ENCODE assay signal across 8 mouse cellular contexts in genomic region chr10:121351692-121352290, GRCm38 (mm10). TPM values are rescaled to one million over a fixed set of nuclear protein-coding genes. Genes with fewer than 3 reads are reported as not detected.
DNase-seq lines count a peak whose midpoint lies in the region; ATAC-seq and TF ChIP-seq lines count a peak whose summit lies in the region.

No protein-coding gene starts in this region.

- ATAC-seq in forebrain, embryonic 13.5 days = no peak
- ATAC-seq in intestine, postnatal 0 days = no peak
- ATAC-seq in inflammation-experienced regulatory T-cells, adult 6 months = no peak

- H3K9ac ChIP-seq in forebrain, embryonic 13.5 days = no peak overlapping the region
- peak overlapping the region; percentile 76 for H3K9ac ChIP-seq in intestine, postnatal 0 days (ENCODE audit: low read depth, low read length)

- no peak for TF ChIP-seq POLR2A in lung, adult 2 months (IDR thresholded peaks at IDR 0.05; ENCODE audit: borderline replicate concordance, extremely low read depth, low read depth, low read length)
- TF ChIP-seq POLR2A in myocyte (IDR thresholded peaks at IDR 0.05; ENCODE audit: insufficient read length, low read depth) = no peak

- peaks cover 5% of the 10 kb centered on the region; the same call in 1 of the 2 replicates for H3K4me1 ChIP-seq in lung, adult 2 months (ENCODE audit: control insufficient read depth, insufficient read depth, low read length)
- H3K4me1 ChIP-seq in forebrain, embryonic 13.5 days = peaks cover 13% of the 10 kb centered on the region
- 0 out of 2 replicates have a peak, but pooled peaks cover 3% of the 10 kb centered on the region for H3K4me1 ChIP-seq in intestine, postnatal 0 days (replicated peaks; ENCODE audit: control insufficient read depth, insufficient read depth, low read length)

- TF ChIP-seq CTCF in lung, adult 2 months (IDR thresholded peaks at IDR 0.05; ENCODE audit: insufficient read depth, low read length) = no peak
- TF ChIP-seq CTCF in intestine, postnatal 0 days (IDR thresholded peaks at IDR 0.05; ENCODE audit: low read depth) = no peak

- no peak for DNase-seq in lung, adult 2 months
- DNase-seq in lung, adult 18-20 months = no peak
- no peak for DNase-seq in left cerebral cortex, adult 18-20 months (ENCODE audit: low spot score in 2 of 2)
- DNase-seq in testis, postnatal 14 days (ENCODE audit: low spot score) = no peak

- no peaks in the 10 kb centered on the region for H3K79me2 ChIP-seq in myocyte (ENCODE audit: control insufficient read depth, insufficient read depth)

- no peak overlapping the region for H3K27ac ChIP-seq in forebrain, embryonic 13.5 days
- peak overlapping the region; percentile 83; the same call in 1 of the 2 replicates for H3K27ac ChIP-seq in intestine, postnatal 0 days (ENCODE audit: low read depth, low read length)

- peak overlapping the region; percentile 65 for H3K4me3 ChIP-seq in lung, adult 2 months (replicated peaks; ENCODE audit: extremely low read depth, low read depth, low read length)
- peak overlapping the region; percentile 50 for H3K4me3 ChIP-seq in forebrain, embryonic 13.5 days
- peak overlapping the region; percentile 67 for H3K4me3 ChIP-seq in intestine, postnatal 0 days (ENCODE audit: low read depth, low read length)
- H3K4me3 ChIP-seq in myocyte = no peak overlapping the region

- no peaks in the 10 kb centered on the region for H3K36me3 ChIP-seq in forebrain, embryonic 13.5 days (ENCODE audit: poor library complexity, severe bottlenecking)
- no peaks in the 10 kb centered on the region for H3K36me3 ChIP-seq in intestine, postnatal 0 days (ENCODE audit: control insufficient read depth, insufficient read depth)
- H3K36me3 ChIP-seq in myocyte (ENCODE audit: control insufficient read depth, insufficient read depth) = no peaks in the 10 kb centered on the region

- no peaks in the 10 kb centered on the region for H3K9me3 ChIP-seq in forebrain, embryonic 13.5 days (replicated peaks)
- no peaks in the 10 kb centered on the region for H3K9me3 ChIP-seq in intestine, postnatal 0 days (ENCODE audit: control insufficient read depth)

- 28% methylated on average over 15 of the region's 15 CpGs for WGBS in lung, adult 2 months
- WGBS in forebrain, embryonic 13.5 days = 38% methylated on average over 15 of the region's 15 CpGs
- WGBS in intestine, postnatal 0 days = 26% methylated on average over 15 of the region's 15 CpGs

- H3K4me2 ChIP-seq in forebrain, embryonic 13.5 days = peak overlapping the region; percentile 93
- H3K4me2 ChIP-seq in intestine, postnatal 0 days (replicated peaks; ENCODE audit: low read depth) = peak overlapping the region; percentile 87
- H3K4me2 ChIP-seq in myocyte (ENCODE audit: low read depth) = peak overlapping the region; percentile 12

- H3ac ChIP-seq in myocyte (ENCODE audit: control insufficient read depth, insufficient read length) = no peak overlapping the region

- H3K27me3 ChIP-seq in forebrain, embryonic 13.5 days = peaks cover 38% of the 10 kb centered on the region
- H3K27me3 ChIP-seq in intestine, postnatal 0 days (replicated peaks; ENCODE audit: control insufficient read depth, insufficient read depth, low read length) = no peaks in the 10 kb centered on the region
- H3K27me3 ChIP-seq in myocyte (ENCODE audit: control insufficient read depth, insufficient read depth, insufficient read length) = peaks cover 16% of the 10 kb centered on the region

TF ChIP-seq in myocyte, 11 proteins besides CTCF, POLR2A, EP300 and RAD21:
- no peak for TF ChIP-seq REST (IDR thresholded peaks at IDR 0.05; ENCODE audit: insufficient read depth, insufficient read length)

RNA-seq across cellular contexts. Expression of gene Tbc1d30, which starts 0.7 kb away (rescaled TPM):
- 11.4 and 14.1 TPM in 2 replicates for polyA plus RNA-seq in lung, adult 2 months (2012; rRNA removed)
- polyA plus RNA-seq in forebrain, embryonic 13.5 days (2015; fragmentation: Nextera tagmentation; extraction: Ambion mirVana) = 5.0 and 6.2 TPM in 2 replicates
- polyA plus RNA-seq in intestine, postnatal 0 days (2015; fragmentation: Nextera tagmentation; extraction: Ambion mirVana) = 2.8 and 2.9 TPM in 2 replicates
- polyA plus RNA-seq in myocyte (2012; fragmentation: generic; extraction: Trizol) = not detected
- 10 to 100 TPM; 80.3 to 95.1 TPM for total RNA-seq in left cerebral cortex, adult 18-20 months (2021)
- 1 to 10 TPM; 3.3 to 7.0 (median 3.5) TPM for polyA plus RNA-seq in inflammation-experienced regulatory T-cells, adult 6 months (2017; shearing (Covaris generic))

RNA-seq across cellular contexts. Expression of gene Gns, which starts 13.1 kb away (rescaled TPM):
- 149 and 280 TPM in 2 replicates for polyA plus RNA-seq in lung, adult 2 months (2012; rRNA removed)
- polyA plus RNA-seq in forebrain, embryonic 13.5 days (2015; fragmentation: Nextera tagmentation; extraction: Ambion mirVana) = 25.0 and 30.5 TPM in 2 replicates
- polyA plus RNA-seq in intestine, postnatal 0 days (2015; fragmentation: Nextera tagmentation; extraction: Ambion mirVana) = 68.6 and 78.1 TPM in 2 replicates
- 81.4 TPM for polyA plus RNA-seq in myocyte (2012; fragmentation: generic; extraction: Trizol)
- 10 to 100 TPM; 86.7 to 87.1 TPM for total RNA-seq in left cerebral cortex, adult 18-20 months (2021)
- 10 to 100 TPM in 2 of 3 experiments, 1 to 10 TPM in 1; 4.2 to 12.1 (median 11.6) TPM for polyA plus RNA-seq in inflammation-experienced regulatory T-cells, adult 6 months (2017; shearing (Covaris generic))

Comparison
In these comparisons a context has a peak if more than half of its experiments do, and no peak if none do; other contexts are left out.
1. H3K4me2 ChIP-seq: peak in every context shown above with its lines; median percentile 93 in forebrain, embryonic 13.5 days; 87 in intestine, postnatal 0 days; 12 in myocyte.